Mouse (Mus musculus) 416B (cell line): ENCODE results near the gene Eng.
A peak's percentile ranks its signal among the peaks of the same experiment; 100 is the strongest.

Source experiments
- DNase-seq: peaks from one replicate; pipeline ENCODE4 v3.0.0; 2011; ENCODE audit warnings: low read depth

Gene Eng

DNA sequence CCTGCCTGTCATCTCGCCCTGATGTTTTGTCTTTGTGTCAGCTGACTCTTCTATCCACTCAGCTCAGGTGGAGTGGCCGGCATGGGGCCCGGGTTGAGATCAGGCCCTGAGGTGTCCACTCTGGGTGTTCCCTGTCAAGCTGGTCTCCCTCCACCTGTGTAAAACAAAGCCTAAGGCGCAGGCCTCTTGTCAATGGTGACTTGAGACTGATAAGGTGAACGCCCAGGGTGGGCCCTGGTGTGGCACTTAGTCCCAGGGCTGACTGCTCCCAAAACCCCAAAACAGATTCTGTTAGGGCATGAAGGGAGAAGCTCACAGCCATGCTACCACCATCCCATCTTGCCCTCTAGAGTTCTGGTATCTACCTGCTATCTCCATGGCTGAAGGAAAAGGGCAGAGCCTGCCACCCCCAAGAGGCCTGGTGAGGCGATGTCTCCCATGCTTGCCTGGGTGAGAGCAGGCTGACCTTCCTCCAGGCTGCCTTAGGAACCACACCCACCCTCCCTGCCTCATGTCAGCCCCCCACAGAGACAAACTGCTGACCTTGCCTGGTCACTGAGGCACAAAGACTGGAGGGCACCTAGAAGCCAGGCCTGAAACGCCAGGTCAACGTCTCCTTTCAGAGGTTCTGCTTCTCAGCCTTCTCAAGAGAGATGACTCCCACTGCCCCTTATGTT is 1.5 kb upstream of the Eng start:
- DNase-seq, result no peak

DNA sequence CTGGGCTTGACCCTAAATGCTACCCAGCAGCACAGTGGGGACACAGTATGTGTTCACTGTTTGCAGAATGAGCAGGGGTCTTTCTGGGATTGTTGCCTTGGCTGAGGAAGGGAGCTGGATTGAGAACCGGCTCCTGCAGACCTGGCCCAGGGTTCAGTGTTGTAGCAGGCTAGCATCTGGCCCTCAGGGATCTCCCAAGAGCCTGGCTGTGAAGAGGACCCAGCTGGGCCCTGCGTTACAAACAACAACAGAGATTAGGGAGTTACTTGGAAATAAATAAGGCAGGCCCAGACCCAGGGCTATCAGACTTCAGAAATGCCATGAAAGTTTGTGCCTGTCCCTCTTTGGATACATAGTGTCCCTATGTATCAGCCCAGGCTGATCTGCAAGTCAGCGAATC is 748 bp upstream of the Eng start:
- no peak for DNase-seq

DNA sequence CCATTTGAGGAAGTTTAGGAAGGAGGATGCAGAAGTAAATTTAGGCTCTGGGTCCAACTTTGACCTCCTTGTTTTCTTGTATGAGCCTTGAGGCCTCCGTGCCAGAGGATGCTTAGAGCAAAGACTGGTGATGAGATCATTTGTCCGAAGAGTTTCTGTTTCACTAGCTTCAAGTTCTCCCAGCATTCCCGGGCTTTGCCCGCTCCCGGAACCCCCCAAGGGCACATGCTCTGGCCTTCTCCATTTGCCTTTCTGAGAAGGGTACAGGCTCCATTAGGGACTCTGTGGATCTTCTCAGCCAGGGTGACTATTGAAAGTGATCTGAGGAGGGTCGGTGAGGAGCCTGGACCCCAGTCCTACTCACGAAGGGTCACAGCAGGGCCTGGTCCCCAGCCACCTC is 971 bp downstream of the Eng start:
- DNase-seq, result no peak

DNA sequence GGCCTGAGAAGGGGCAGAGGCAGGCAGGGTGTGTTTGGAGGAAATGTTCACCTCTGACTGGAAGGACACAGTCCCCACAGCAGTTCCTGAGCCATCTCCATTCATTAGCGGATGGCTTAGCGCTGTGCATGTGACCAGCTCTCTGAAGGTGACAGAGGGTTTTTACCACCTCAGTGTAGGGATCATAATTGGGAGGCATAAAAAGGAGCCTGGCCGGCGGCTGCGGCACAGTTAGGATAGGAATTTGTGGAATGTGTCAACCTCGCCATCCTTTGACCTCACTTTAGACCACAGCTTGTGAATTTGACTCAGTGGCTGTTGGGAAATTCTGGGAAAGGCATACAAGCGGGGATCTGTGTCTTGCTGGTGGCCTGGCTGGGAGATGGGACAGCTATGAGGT is 7.4 kb downstream of the Eng start:
- no peak for DNase-seq

DNA sequence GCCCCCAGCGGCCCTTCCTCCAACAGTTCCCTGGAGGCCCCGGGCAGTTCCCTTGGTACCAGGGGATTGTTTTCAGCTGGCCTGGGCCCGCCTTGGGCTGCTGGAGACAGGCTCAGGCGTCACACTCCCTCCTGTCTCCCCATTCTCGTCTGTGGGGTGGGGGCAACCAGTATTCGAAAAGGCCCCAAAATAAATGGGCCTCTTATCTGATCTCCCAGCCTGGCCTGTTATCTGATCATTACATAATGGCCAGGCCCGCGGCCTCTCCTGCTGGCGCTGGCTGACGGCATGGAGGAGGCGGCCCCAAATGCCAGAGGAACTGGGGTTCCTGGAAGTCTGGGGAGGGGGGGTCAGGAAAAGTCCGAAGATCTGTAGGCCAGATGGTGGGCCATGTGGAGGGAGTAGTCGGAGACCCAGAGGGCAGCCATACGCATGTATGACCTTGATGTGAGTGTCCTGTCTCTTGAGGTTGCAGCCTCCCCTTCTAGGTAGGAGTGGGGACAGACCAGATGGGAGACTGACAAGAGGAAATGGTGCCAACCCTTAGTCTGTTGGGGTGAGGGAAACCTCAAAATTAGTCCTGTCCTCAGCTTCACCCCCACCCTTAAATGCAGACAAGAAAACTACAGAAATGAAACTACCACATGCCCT is 8.5 kb downstream of the Eng start:
- DNase-seq, result peak; percentile 41

DNA sequence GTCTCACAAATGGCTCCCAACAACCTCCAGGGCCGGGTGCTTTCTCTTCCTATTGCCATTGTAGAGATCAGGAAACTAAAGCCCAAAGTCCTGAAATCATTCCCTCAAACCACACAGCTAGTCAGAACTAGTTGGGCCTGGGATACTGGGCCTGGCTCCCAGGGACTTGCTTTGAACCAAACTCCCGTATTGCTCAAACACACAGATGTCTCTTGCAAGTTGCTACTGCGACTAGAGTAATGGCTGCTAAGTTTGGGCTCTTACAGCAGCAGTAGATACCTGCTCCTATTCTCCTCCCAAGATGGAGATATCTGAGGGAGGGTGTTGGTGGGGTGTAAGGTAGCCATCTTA is 9.0 kb downstream of the Eng start:
- DNase-seq, result no peak

DNA sequence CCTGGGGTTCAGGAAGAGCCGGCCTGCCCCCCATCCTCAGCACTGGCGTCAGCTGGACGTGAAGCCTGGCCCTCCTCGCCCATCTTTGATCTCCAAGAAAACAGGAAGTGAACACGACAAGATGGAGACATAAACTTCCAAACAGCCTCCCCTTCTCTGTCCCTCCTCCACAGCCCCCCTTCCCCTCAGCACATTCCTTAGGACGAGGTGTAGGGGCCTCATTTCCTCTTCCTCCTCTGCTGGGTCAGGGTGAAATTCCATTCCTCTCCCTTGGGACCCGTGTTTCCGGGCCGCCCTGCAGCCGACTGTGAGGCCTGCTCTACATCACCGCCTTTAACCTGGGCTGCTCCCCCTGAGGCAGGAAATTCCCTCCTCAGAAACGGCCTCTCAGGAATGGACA is 9.4 kb downstream of the Eng start:
- DNase-seq, result no peak

DNA sequence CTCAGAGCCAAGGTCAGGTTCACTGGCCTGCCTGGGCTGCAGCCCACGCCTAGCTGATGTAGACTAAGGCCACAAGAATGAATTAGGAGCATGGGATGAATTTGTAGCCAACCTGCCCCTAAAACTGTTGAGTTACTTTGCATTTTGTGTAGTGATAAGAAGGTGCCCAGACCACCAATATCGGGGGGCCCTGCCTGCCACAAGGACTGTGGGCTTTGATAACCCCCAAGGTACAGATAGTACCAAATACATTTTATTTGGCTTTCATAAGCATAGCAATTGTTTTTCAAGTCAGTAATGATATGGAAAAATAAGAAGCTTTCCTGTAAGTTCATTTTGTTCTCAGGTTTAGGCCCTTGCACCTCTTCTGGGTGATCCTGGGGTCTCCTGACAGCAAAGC is 12.5 kb downstream of the Eng start:
- no peak for DNase-seq

DNA sequence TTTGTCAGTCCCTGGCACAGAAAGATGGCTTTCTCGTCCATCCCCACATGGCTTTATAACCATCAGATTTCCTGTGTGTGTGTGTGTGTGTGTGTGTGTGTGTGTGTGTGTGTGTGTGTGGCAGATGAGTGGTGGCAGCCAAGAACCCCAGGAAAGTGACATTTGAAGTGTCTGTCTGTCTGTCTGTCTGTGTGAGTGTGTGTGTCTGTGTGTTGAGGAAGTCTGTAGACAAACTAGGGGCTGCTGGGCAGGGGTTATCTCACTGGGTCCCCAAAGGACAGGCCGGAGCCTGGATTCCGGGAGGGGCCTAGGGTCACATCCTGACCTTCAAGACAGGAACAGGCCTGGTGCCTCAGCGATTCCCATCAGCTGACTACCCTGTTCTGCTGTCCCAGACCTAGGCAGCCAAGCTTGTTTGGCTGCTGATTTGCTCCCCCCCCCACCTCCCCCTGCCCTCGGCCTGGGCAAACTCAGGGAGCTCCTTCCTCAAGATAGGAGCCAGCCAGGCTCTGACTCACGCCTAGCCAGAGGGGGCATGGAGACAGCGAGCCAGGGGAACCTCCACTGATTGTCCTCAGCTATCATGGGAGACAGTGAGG is 15.2 kb downstream of the Eng start:
- peak; percentile 58 for DNase-seq

DNA sequence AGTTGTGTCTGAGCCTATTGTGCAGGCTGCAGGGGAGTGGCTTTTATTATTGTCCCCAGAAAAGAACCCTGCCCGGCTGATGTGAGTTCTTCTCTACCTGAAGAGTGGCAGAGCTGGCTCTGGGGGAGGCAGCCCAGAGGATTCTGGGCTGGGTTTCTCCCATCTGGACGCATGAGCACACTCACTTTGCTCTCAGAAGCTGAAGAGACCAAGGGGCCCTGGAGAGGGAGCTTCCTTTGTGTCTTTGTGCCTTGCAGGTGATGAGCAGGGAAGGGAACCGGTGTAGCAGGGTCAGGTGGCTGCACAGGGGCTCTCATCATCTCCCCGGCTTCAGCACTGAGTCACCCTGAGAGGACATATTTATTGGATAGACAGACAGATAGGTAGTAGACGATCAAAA is 15.9 kb downstream of the Eng start:
- DNase-seq, result no peak

DNA sequence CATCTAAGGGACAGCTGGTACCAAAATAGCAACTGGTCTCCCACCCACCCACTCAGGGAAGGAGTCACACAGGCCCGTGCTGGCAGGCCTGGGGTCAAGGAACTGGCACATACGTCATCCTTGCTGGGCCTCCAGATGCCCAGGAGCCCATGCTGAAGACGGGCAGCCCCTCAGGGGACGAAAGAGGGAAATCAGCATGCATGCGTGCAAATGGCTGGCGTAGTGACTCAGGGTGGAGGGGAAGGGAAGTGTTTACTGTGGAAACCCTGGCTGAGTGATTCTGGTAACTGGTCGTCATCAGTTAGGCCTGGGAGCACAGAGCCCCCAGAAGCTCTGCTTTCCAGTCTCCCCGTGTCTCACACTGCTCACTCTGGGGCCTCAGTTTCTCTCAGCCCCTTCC is 18.9 kb downstream of the Eng start:
- no peak for DNase-seq

DNA sequence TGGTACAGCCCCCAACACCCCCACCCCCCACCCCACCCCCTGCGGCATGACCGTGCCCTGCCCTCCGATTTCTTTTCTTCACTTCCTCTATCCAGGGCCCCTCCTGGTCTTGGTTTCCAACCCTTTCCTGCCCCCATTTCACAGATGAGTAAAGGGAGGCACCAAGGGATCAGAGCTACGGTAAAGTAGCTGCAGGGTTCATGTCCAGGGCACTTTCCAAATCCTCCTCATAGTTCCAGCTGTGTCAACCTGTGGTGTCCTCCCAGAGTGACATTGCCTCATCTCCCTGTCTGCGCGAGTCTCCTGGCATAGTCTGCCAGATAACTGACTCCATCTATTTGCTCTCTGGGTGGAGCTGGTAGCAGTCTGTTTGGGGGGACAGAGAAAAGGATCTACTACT is 19.5 kb downstream of the Eng start:
- DNase-seq, result no peak

DNA sequence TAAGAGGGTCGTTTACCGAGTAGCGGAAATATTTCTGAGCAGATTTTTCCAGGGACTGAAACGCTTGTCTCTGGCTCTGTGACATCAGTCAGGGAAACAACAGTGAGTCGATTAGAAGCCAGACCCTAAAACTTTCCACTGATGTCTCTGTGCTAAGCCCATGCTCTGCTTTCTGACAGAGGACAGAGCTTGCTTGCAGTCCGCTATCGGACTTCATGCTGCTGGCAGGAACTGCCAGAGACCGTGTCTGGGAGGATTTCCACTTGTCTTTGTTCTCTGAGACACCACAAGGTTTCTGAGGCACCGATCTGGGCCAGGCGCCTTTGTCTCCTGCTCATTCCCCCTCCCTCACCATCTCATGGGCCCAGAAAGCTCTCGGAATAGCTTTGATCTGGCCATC is 21.4 kb downstream of the Eng start:
- DNase-seq, result no peak

DNA sequence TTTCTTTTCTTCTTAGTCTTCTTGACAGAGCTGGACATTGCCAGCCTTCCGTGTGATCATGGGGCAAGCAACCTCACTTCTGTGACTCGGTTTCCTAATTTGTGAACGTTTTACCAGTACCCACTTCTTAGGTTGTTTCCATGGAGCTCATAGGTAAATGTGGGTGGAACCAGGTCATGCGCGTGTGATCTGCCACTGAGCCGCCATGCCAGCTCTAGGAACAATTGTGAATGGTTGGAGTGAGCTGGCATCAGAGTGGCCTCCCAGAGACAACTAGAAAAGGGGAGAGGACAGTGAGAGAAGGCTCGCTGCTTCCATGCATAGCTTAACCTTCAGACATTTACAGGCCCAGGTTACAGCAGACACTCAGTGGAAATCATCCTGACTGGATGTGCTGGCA is 21.8 kb downstream of the Eng start:
- DNase-seq, result no peak

DNA sequence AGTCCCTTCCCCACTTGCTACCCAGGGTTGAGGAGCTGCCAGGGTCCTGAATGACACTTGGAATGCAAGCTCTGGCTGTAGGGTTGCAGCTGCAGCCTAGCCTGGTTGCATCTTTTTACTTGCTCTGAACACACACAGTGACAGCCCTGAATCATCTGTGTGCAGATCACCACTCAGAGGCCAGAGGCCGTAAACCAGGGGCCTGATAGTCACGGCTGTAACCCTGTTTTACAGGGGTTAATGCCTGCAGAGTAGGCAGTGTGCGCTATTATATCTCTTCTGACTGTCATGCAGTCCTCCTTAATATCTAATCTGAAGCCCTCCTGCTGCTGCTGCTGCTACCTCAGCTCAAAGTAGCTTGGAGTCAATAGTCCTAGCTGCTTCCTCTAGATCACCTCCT is 23.5 kb downstream of the Eng start:
- no peak for DNase-seq

DNA sequence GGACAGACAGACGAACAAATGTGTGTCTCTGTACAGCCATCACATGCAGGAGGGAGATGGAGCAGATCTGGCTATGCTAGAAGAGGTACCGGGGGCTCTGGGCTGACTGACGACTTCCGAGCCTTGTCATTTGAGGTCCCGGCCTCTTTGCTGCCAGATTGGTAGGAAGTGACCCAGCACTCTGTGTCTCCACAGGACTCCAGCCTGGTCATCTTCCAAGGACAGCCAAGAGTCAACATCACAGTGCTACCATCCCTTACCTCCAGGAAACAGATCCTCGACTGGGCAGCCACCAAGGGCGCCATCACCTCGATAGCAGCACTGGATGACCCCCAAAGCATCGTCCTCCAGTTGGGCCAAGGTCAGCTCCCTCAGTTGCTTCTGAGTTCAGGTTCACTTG is 24.8 kb downstream of the Eng start:
- peak; percentile 15 for DNase-seq

DNA sequence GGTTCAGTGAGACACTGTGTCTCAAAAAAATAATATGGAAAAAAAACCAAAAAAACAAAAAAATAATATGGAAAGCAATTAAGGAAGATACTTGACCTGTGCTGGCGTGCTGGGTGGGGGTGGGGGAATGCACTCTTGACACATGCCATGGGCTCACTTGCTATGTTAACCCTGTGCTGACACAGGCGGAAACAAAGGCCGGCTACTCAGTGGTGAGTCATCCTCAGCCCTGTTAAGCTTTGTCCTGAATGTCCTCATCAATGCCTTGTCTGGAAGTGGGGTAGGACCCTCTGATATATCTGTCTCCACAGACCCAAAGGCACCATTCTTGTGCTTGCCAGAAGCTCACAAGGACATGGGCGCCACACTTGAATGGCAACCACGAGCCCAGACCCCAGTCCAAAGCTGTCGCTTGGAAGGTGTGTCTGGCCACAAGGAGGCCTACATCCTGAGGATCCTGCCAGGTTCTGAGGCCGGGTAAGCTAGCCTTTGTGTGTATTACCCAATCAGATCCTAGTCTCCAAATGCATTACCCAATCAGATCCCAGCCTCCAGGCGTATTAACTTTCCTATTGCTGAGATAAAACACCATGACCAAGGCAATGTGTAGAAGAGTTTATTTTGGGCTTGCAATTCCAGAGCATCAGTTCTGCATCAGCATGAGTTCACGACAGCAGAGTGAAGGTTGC is 25.7 kb downstream of the Eng start:
- DNase-seq, result peak; percentile 69

DNA sequence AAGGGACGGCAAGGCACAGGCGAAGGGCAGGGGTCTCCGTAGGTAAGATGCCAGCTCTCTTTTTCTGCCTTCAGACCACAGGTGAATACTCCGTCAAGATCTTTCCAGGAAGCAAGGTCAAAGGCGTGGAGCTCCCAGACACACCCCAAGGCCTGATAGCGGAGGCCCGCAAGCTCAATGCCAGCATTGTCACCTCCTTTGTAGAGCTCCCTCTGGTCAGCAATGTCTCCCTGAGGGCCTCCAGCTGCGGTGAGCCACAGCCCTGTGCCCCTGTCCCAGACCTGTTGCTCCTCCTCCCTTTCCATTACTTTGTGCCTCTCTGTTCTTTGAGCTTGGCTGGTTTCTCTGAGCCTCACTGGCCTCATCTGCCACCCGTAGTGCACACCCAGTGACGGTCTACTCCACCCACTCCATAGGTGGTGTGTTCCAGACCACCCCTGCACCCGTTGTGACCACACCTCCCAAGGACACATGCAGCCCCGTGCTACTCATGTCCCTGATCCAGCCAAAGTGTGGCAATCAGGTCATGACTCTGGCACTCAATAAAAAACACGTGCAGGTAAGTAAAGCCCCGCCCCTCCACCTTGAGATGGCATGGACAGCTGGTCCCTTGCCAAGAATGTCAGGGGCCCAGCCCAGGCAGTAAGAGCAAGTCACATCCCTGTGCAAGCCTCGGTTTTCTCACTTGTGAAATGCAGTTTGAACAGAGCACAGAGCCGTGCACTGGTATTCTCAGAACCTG is 27.0 kb downstream of the Eng start:
- DNase-seq, result no peak

DNA sequence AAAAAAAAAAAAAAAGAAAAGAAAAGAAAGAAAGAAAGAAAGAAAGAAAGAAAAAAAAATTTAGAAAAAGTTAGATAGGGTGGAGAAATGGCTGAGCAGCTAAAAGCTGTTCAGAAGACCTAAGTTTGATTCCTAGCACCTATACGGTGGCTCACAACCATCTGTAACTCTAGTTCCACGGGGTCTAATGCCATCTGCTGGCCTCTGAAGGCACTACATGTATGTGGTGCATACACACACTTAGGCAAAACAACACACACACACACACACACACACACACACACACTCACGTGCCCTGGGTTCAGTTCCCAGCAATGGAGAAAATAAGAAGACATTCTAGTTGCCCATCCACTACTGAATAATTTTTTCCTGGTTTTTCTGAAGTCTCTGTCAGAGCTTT is 30.4 kb downstream of the Eng start:
- no peak for DNase-seq

DNA sequence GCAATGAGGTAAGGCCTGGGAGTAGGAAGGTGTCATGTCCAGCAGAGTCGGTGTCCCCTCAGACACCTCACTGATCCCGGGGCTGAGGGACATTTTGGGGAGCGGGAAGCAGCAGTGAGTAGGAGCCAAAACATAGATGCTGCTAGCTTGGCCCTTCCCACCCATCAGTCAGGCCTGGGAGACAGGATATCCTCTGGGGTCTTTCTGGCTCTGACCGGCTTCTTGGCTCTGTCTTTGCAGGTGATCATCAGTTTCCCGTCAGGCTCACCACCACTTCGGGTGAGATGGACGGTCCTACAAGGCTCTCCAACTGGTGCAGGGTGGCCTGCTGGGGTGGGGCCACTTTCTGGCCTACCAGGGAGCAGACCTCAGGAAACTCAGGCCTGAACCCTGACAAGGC is 31.3 kb downstream of the Eng start:
- no peak for DNase-seq

DNA sequence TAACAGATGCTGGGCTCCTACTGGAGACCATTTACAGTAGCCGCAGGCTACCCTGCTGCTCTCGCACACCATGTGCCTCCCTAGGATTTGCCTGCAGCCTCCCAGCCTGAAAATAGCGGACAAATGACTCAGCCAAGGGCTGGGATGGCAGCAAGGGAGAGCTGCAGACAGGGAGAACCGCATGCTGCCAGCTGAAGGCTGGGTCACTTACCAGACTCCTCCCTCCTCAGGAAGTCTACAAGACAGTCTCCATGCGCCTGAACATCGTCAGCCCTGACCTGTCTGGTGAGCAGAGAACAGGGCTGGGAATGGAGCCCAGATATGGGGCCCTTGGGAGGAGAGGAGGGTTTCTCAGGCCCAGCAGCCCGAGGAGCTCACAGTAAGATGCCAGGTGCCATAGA is 33.7 kb downstream of the Eng start:
- DNase-seq, result peak; percentile 47

DNA sequence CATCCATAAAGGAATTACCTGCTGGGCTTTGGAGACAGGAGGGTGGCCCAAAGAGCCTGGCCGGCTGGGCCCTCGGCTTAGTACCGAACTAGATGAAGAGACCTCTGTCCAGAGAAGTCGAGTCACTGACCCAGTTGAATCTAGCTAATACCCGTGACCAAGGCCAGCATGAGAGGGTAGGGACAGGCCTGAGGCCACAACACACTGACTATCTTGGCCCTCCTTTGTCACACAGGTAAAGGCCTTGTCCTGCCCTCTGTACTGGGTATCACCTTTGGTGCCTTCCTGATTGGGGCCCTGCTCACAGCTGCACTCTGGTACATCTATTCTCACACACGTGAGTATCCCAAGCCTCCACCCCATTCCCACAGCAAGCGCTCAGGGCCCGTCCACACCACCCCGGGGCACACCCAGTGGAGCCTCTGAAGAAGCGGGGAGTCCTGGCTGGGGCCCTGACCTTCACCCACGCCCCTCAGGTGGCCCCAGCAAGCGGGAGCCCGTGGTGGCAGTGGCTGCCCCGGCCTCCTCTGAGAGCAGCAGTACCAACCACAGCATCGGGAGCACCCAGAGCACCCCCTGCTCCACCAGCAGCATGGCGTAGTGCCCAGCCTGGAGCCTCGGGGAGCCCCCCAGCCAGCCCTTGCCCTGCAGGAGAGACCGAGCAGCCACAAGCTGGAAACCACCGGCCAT is 34.7 kb downstream of the Eng start:
- DNase-seq, result no peak
